Mouse (Mus musculus): ENCODE data around the gene Adora1. TPM values are rescaled to one million over a fixed set of nuclear protein-coding genes. Genes with fewer than 3 reads are reported as not detected.

Adora1 gene
- polyA plus RNA-seq, 1 experiment from 2014 or later, result 20.5 TPM

- H3K9me3 ChIP-seq (replicated peaks), result no peaks in the 10 kb centered on the region
- peaks cover 17% of the 10 kb centered on the region for H3K4me1 ChIP-seq (replicated peaks)
- 27% methylated on average over 12 of the region's 12 CpGs for WGBS
- peaks cover 8% of the 10 kb centered on the region; the same call in 1 of the 2 replicates for H3K27me3 ChIP-seq
- no peak overlapping the region for H3K4me3 ChIP-seq
- no peak overlapping the region for H3K27ac ChIP-seq
- no peak overlapping the region for H3K9ac ChIP-seq
- H3K36me3 ChIP-seq, result no peaks in the 10 kb centered on the region
- ATAC-seq (replicated peaks; ENCODE audit: insufficient number of reproducible peaks, insufficient read depth, low FRiP score, low read depth), result no peak
- no peak overlapping the region for H3K4me2 ChIP-seq
Measured at GRCm38 (mm10) chr1:134188989-134189729, 46.1 kb downstream of the Adora1 start.

DNA sequence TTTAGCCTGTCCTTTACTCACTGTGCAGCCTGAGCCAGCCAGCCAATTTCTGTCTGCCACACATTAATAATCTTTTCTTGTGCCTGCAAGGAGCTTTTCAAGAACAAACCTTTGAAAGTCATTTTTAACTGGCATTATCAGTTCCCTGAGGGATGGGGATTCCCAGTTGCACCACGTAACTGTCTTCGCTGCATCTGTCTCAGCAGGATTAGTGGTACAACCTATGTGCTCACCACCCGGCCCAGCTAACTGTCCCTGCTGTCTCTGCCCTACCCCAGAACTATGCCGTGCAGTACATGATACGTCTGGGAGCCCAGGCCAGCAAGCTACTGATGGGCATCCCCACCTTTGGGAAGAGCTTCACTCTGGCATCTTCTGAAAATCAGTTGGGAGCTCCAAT, 47.0 kb downstream of the Adora1 start:
- H3K4me3 ChIP-seq, result no peak overlapping the region
- ATAC-seq (replicated peaks; ENCODE audit: insufficient number of reproducible peaks, insufficient read depth, low FRiP score, low read depth), result no peak
- peaks cover 8% of the 10 kb centered on the region for H3K4me1 ChIP-seq (replicated peaks)
- peaks cover 8% of the 10 kb centered on the region; the same call in 1 of the 2 replicates for H3K27me3 ChIP-seq
- no peak overlapping the region for H3K27ac ChIP-seq
- H3K36me3 ChIP-seq, result no peaks in the 10 kb centered on the region
- H3K4me2 ChIP-seq, result no peak overlapping the region
- no peaks in the 10 kb centered on the region for H3K9me3 ChIP-seq (replicated peaks)
- no peak overlapping the region for H3K9ac ChIP-seq
- 77% methylated on average over 5 of the region's 5 CpGs for WGBS

DNA sequence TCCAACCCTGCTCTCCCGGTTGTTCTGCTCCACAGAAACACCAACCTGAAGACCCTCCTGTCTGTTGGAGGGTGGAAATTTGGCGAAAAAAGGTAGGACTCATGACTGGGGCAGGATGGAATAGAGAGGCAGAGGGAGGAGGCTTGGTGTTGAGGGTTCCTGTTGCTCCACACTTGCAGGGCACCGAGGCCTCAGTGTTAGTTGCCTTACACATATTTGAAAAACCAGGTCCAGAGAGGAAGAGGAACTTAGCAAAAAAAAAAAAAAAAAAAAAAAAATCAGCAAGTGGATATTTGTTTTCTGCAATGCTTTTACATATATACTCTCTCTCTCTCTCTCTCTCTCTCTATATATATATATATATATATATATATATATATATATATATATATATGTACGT, 51.1 kb downstream of the Adora1 start:
- Histone ChIP-seq H3K9me3 (replicated peaks) (no peaks in the 10 kb centered on the region), H3K4me2 (no peak overlapping the region), H3K4me3 (no peak overlapping the region), H3K4me1 (replicated peaks) (no peaks in the 10 kb centered on the region), H3K27ac (no peak overlapping the region), H3K9ac (no peak overlapping the region), H3K27me3 (peaks cover 3% of the 10 kb centered on the region; the same call in 1 of the 2 replicates), H3K36me3 (no peaks in the 10 kb centered on the region)
- no peak for ATAC-seq (replicated peaks; ENCODE audit: insufficient number of reproducible peaks, insufficient read depth, low FRiP score, low read depth)
- 80% methylated on average over 4 of the region's 4 CpGs for WGBS

GRCm38 (mm10) chr1:134182025-134182424, 53.2 kb downstream of the Adora1 start, which contains the start of gene Chil1:
Gene Chil1 (plus strand): TSS chr1:134182176.
- no peak within 1 kb of the TSS for H3K9ac ChIP-seq
- H3K9me3 ChIP-seq (replicated peaks), result no peaks in the 10 kb centered on the region
- H3K36me3 ChIP-seq, result no peaks in the 10 kb centered on the region
- H3K4me2 ChIP-seq, result no peak within 1 kb of the TSS
- H3K4me1 ChIP-seq (replicated peaks), result no peaks in the 10 kb centered on the region
- H3K27ac ChIP-seq, result no peak within 1 kb of the TSS
- no peak within 1 kb of the TSS for H3K4me3 ChIP-seq
- 65% methylated on average over 4 of the region's 4 CpGs for WGBS
- H3K27me3 ChIP-seq, result no peaks in the 10 kb centered on the region
- ATAC-seq (replicated peaks; ENCODE audit: insufficient number of reproducible peaks, insufficient read depth, low FRiP score, low read depth), result no peak

DNA sequence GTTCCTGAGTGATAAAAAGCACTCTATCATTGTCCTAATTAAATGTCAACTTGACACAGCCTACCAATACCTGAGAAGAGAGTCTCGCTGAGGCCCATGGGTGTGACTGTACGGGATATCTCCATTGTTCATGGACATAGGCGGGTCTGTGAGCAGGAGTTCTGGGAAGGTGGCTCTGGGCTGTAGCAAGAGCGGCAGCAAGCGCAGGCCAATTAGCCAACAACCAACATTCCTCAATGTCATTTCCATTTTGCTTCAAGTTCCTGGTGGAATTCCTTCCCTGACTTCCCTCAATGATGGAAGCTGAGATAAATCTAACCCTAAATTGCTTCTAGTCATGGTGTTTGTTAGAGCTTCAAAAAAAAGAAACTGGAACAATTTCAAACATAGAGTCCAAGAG, 57.3 kb downstream of the Adora1 start:
- H3K9me3 ChIP-seq (replicated peaks), result no peaks in the 10 kb centered on the region
- 85% methylated on average over 5 of the region's 5 CpGs for WGBS
- no peak overlapping the region for H3K4me2 ChIP-seq
- no peak for ATAC-seq (replicated peaks; ENCODE audit: insufficient number of reproducible peaks, insufficient read depth, low FRiP score, low read depth)
- H3K9ac ChIP-seq, result no peak overlapping the region
- H3K36me3 ChIP-seq, result no peaks in the 10 kb centered on the region
- H3K4me3 ChIP-seq, result no peak overlapping the region
- no peaks in the 10 kb centered on the region for H3K4me1 ChIP-seq (replicated peaks)
- H3K27ac ChIP-seq, result no peak overlapping the region
- H3K27me3 ChIP-seq, result no peaks in the 10 kb centered on the region

DNA sequence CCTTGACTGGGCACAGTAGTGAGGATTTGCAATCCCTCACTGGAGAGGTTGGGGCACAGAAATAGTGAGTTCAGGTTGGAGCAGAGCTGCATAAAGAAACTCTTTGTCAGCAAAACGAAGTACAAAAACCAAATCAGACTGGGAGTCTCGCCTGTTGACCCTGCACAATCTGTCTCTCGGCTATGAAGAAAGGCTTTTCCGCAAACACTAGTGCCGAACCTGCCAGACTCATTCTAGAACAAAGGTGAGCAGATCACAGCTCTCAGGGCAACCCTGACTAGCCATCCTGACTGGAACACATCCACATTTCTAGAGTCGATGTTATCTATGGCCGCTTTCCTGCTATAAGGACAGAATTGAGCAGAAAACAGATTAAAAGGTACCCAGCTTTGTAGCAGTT, 62.1 kb downstream of the Adora1 start:
- no peaks in the 10 kb centered on the region for H3K27me3 ChIP-seq
- no peak overlapping the region for H3K4me3 ChIP-seq
- H3K27ac ChIP-seq, result no peak overlapping the region
- 67% methylated on average over 7 of the region's 7 CpGs for WGBS
- no peaks in the 10 kb centered on the region for H3K9me3 ChIP-seq (replicated peaks)
- ATAC-seq (replicated peaks; ENCODE audit: insufficient number of reproducible peaks, insufficient read depth, low FRiP score, low read depth), result no peak
- 0 out of 2 replicates have a peak, but pooled peaks cover 1% of the 10 kb centered on the region for H3K4me1 ChIP-seq (replicated peaks)
- no peaks in the 10 kb centered on the region for H3K36me3 ChIP-seq
- H3K4me2 ChIP-seq, result no peak overlapping the region
- no peak overlapping the region for H3K9ac ChIP-seq

GRCm38 (mm10) chr1:134168985-134169697, 66.1 kb downstream of the Adora1 start:
- WGBS, result 90% methylated on average over 8 of the region's 8 CpGs
- H3K4me2 ChIP-seq, result no peak overlapping the region
- H3K27me3 ChIP-seq, result no peaks in the 10 kb centered on the region
- no peak overlapping the region for H3K27ac ChIP-seq
- no peak overlapping the region for H3K4me3 ChIP-seq
- H3K9me3 ChIP-seq (replicated peaks), result no peaks in the 10 kb centered on the region
- H3K4me1 ChIP-seq (replicated peaks), result 0 out of 2 replicates have a peak, but pooled peaks cover 9% of the 10 kb centered on the region
- ATAC-seq (replicated peaks; ENCODE audit: insufficient number of reproducible peaks, insufficient read depth, low FRiP score, low read depth), result no peak
- H3K9ac ChIP-seq, result no peak overlapping the region
- H3K36me3 ChIP-seq, result no peaks in the 10 kb centered on the region

GRCm38 (mm10) chr1:134168567-134168966, 66.7 kb downstream of the Adora1 start:
- H3K27ac ChIP-seq, result no peak overlapping the region
- no peak; the same call in 1 of the 2 replicates for ATAC-seq (replicated peaks; ENCODE audit: insufficient number of reproducible peaks, insufficient read depth, low FRiP score, low read depth)
- H3K9me3 ChIP-seq (replicated peaks), result no peaks in the 10 kb centered on the region
- no peak overlapping the region for H3K4me3 ChIP-seq
- H3K4me1 ChIP-seq (replicated peaks), result 0 out of 2 replicates have a peak, but pooled peaks cover 9% of the 10 kb centered on the region
- 54% methylated on average over 3 of the region's 3 CpGs for whole genome bisulfite sequencing
- no peak overlapping the region for H3K9ac ChIP-seq
- H3K36me3 ChIP-seq, result no peaks in the 10 kb centered on the region
- no peaks in the 10 kb centered on the region for H3K27me3 ChIP-seq
- no peak overlapping the region for H3K4me2 ChIP-seq

DNA sequence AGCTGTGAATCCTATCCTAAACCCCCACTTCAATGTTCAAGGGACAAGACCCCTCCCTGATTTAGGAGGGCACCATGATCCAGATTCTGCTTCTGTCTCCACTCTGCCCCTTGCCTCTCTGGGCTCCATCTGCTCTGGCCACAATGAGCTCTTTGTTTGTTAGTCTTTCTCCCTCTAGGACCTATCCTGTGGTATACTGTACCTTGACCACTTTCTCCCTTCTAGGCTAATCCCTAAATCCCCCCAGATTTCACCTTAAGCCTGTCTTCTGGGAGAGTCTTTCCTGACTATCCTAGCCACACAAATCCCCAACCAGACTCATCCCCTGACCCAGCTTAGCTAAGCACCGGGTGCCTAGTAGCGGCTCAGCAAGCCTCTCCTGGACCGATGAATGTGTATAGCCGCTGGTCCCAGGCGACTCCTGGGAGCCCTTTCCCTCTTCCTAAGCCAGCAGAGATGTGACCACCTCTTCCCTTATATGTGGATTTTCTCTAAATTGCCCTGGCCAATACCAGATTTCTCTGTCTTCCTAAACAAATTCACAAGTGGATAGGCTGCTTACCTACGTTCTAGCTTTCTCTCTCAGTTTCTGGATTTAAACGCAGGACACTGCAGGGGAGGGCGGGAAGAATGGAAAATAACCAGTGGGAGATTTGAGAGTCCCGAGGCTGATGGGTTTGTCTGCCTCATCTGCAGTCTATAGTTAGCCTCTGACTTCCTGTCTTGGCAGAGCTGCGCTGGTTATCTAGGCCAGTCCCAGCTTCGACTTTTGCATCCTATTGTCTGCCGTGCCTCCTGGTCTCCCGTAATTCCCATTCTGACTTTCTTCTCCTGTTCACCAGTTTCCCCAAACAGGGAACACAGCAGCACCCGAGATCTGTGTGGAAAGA, 67.6 kb downstream of the Adora1 start:
- Histone ChIP-seq H3K4me3 (no peak overlapping the region), H3K27me3 (no peaks in the 10 kb centered on the region), H3K4me2 (no peak overlapping the region), H3K36me3 (no peaks in the 10 kb centered on the region), H3K27ac (no peak overlapping the region), H3K9me3 (replicated peaks) (no peaks in the 10 kb centered on the region), H3K4me1 (replicated peaks) (0 out of 2 replicates have a peak, but pooled peaks cover 9% of the 10 kb centered on the region), H3K9ac (no peak overlapping the region)
- ATAC-seq (replicated peaks; ENCODE audit: insufficient number of reproducible peaks, insufficient read depth, low FRiP score, low read depth), result no peak
- WGBS, result 44% methylated on average over 14 of the region's 14 CpGs

DNA sequence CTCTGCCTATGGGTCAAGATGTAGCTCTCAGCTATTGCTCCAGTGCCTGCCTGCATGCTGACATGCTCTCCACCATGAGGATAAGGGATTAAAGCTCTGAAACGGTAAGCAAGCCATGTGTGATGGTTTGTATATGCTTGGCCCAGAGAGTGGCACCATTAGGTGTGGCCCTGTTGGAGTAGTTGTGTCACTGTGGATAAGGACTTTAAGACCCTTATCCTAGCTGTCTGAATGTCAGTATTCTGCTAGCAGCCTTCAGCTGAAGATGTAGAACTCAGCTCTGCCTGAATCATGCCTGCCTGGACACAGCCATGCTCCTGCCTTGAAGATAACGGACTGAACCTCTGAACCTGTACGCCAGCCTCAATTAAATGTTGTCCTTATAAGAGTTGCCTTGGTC, 68.7 kb downstream of the Adora1 start:
- H3K4me3 ChIP-seq, result no peak overlapping the region
- H3K4me2 ChIP-seq, result no peak overlapping the region
- 89% methylated on average over 3 of the region's 3 CpGs for whole genome bisulfite sequencing
- H3K36me3 ChIP-seq, result no peaks in the 10 kb centered on the region
- H3K27ac ChIP-seq, result no peak overlapping the region
- 0 out of 2 replicates have a peak, but pooled peaks cover 9% of the 10 kb centered on the region for H3K4me1 ChIP-seq (replicated peaks)
- no peak overlapping the region for H3K9ac ChIP-seq
- H3K27me3 ChIP-seq, result no peaks in the 10 kb centered on the region
- H3K9me3 ChIP-seq (replicated peaks), result no peaks in the 10 kb centered on the region
- no peak for ATAC-seq (replicated peaks; ENCODE audit: insufficient number of reproducible peaks, insufficient read depth, low FRiP score, low read depth)

DNA sequence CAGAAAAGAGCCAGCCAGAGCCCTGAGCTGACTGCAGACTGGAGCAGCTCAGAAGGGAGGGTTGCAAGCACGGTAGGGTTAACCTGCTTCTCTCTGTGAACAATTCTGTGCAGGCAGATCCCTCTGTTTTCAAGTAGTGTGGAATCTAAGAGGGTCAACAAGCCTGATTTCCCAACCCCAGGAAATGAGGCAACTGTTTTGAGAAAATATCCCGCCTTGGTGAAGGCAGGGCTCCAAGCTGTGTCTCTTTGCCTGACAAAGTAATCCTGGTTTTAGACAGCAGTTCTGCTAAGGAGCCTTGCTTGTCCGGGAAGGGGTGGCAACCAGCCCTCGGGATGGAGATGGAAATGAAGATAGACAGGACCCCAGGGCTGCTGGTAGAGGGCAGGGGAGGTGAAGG, 70.8 kb downstream of the Adora1 start:
- 43% methylated on average over 4 of the region's 4 CpGs for WGBS
- H3K27ac ChIP-seq, result no peak overlapping the region
- no peak for ATAC-seq (replicated peaks; ENCODE audit: insufficient number of reproducible peaks, insufficient read depth, low FRiP score, low read depth)
- H3K9me3 ChIP-seq (replicated peaks), result no peaks in the 10 kb centered on the region
- 0 out of 2 replicates have a peak, but pooled peaks cover 9% of the 10 kb centered on the region for H3K4me1 ChIP-seq (replicated peaks)
- no peak overlapping the region for H3K4me2 ChIP-seq
- no peak overlapping the region for H3K4me3 ChIP-seq
- no peaks in the 10 kb centered on the region for H3K36me3 ChIP-seq
- 0 out of 2 replicates have a peak, but pooled peaks cover 2% of the 10 kb centered on the region for H3K27me3 ChIP-seq
- H3K9ac ChIP-seq, result no peak overlapping the region

Data from heart, embryonic 15.5 days (tissue).